Mouse (Mus musculus) limb, embryonic 12.5 days (tissue): ENCODE results near the gene 1810024B03Rik. TPM values are rescaled to one million over a fixed set of nuclear protein-coding genes. Genes with fewer than 3 reads are reported as not detected.

ENCODE experiments used
- polyA plus RNA-seq: library from polyadenylated mRNA; unstranded; fragments of >200 nt; fragmentation: Nextera tagmentation; extraction: Ambion mirVana; gene quantifications from 2 replicates; pipeline ENCODE4 v1.2.1, GENCODE M21; 2016

1810024B03Rik gene
- polyA plus RNA-seq, 1 experiment from 2014 or later, result 2.3 TPM

Other genes starting within 250 kb of the 1810024B03Rik start
- 12.3 and 13.8 TPM in 2 replicates for gene Ap4e1, start 199.6 kb downstream of the 1810024B03Rik start, polyA plus RNA-seq
- gene Blvra, start 137.6 kb downstream of the 1810024B03Rik start, polyA plus RNA-seq, result 35.6 and 40.2 TPM in 2 replicates
- 112 TPM in 2 replicates for gene Ncaph, start 74.3 kb downstream of the 1810024B03Rik start, polyA plus RNA-seq
- gene Itpripl1, start 64.8 kb downstream of the 1810024B03Rik start, polyA plus RNA-seq, result 20.8 and 23.0 TPM in 2 replicates
- gene Snrnp200, start 106 bp upstream of the 1810024B03Rik start, polyA plus RNA-seq, result 98.3 and 104 TPM in 2 replicates
- 65.1 and 65.9 TPM in 2 replicates for gene Ciao1, start 39.5 kb upstream of the 1810024B03Rik start, polyA plus RNA-seq
- gene Tmem127, start 39.6 kb upstream of the 1810024B03Rik start, polyA plus RNA-seq, result 26.5 and 29.6 TPM in 2 replicates
- 86.5 and 89.6 TPM in 2 replicates for gene Stard7, start 61.9 kb upstream of the 1810024B03Rik start, polyA plus RNA-seq
- 6.5 and 7.0 TPM in 2 replicates for gene Dusp2, start 127.9 kb upstream of the 1810024B03Rik start, polyA plus RNA-seq
- not detected in 2 replicates for gene Astl, start 130.4 kb upstream of the 1810024B03Rik start, polyA plus RNA-seq
- gene Adra2b, start 154.9 kb upstream of the 1810024B03Rik start, polyA plus RNA-seq, result 1.3 and 1.6 TPM in 2 replicates
- gene Gpat2, start 216.9 kb upstream of the 1810024B03Rik start, polyA plus RNA-seq, result 0.30 and 0.33 TPM in 2 replicates
- gene Fahd2a, start 236.3 kb upstream of the 1810024B03Rik start, polyA plus RNA-seq, result 23.1 and 24.2 TPM in 2 replicates